Mouse (Mus musculus): ENCODE data around the gene Bcam. TPM values are rescaled to one million over a fixed set of nuclear protein-coding genes. Genes with fewer than 3 reads are reported as not detected.

Gene Bcam
- polyA plus RNA-seq, 1 experiment from 2014 or later, result 24.6 TPM

DNA sequence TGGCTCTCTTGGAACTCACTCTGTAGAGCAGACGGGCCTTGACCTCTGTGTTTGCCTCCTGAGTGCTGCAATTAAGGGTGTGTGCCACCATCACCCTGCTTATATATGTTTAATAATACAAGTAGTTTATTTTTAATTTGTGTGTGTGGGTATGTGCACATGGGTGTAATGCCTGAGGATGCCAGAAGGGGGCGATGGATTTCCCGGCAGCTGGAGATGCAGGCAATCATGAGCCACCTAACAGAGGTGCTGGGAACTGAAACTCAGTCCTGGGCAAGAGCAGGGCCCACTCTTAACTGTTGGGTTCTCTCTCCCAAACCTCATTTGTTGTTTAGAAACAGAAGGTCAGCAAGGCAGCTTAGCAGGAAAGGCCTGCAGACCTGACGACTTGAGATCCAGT is 9.1 kb upstream of the Bcam start:
- H3K4me3 ChIP-seq (ENCODE audit: low read length), result no peak overlapping the region
- no peak for ATAC-seq
- no peaks in the 10 kb centered on the region for H3K36me3 ChIP-seq (ENCODE audit: control insufficient read depth, insufficient read depth, low read length)
- no peaks in the 10 kb centered on the region for H3K27me3 ChIP-seq (replicated peaks; ENCODE audit: control insufficient read depth, insufficient read depth, low read length)
- no peak overlapping the region for H3K27ac ChIP-seq (ENCODE audit: low read depth, low read length)
- H3K9me3 ChIP-seq (ENCODE audit: control insufficient read depth, low read length), result peaks cover 4% of the 10 kb centered on the region; the same call in 1 of the 2 replicates
- H3K9ac ChIP-seq (ENCODE audit: low read depth, low read length), result no peak overlapping the region
- 85% methylated on average over 4 of the region's 4 CpGs for WGBS
- no peak overlapping the region for H3K4me2 ChIP-seq (ENCODE audit: low read length)
- H3K4me1 ChIP-seq (ENCODE audit: control insufficient read depth, insufficient read depth, low read depth, low read length), result no peaks in the 10 kb centered on the region

DNA sequence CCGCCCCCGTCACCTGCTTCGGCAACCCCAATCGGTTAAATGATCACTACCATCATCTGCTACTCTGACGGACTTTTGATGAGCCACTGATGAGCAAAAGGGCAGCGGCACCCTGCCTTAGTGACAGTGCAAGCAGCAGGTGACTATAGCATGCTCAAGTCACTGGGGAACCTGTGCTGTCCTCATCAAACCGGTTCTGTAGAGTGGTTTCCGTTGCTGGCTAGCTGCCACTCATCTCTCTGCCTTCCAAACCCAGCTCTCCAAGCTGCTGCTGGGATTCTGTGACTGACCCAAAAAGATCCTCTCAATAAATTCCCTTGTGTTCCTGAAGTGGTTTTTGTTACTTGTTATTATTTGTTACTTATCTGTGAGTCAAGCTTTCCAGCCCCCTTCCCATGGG is 7.8 kb upstream of the Bcam start:
- no peak for ATAC-seq
- 85% methylated on average over 8 of the region's 8 CpGs for whole genome bisulfite sequencing
- no peaks in the 10 kb centered on the region for H3K27me3 ChIP-seq (replicated peaks; ENCODE audit: control insufficient read depth, insufficient read depth, low read length)
- no peaks in the 10 kb centered on the region for H3K36me3 ChIP-seq (ENCODE audit: control insufficient read depth, insufficient read depth, low read length)
- no peak overlapping the region for H3K9ac ChIP-seq (ENCODE audit: low read depth, low read length)
- no peak overlapping the region for H3K27ac ChIP-seq (ENCODE audit: low read depth, low read length)
- H3K4me2 ChIP-seq (ENCODE audit: low read length), result no peak overlapping the region
- peaks cover 4% of the 10 kb centered on the region; the same call in 1 of the 2 replicates for H3K9me3 ChIP-seq (ENCODE audit: control insufficient read depth, low read length)
- no peak overlapping the region for H3K4me3 ChIP-seq (ENCODE audit: low read length)
- no peaks in the 10 kb centered on the region for H3K4me1 ChIP-seq (ENCODE audit: control insufficient read depth, insufficient read depth, low read depth, low read length)

- H3K4me3 ChIP-seq (ENCODE audit: low read length), result no peak overlapping the region
- WGBS, result 80% methylated on average over 11 of the region's 11 CpGs
- no peaks in the 10 kb centered on the region for H3K27me3 ChIP-seq (replicated peaks; ENCODE audit: control insufficient read depth, insufficient read depth, low read length)
- no peak for ATAC-seq
- H3K27ac ChIP-seq (ENCODE audit: low read depth, low read length), result no peak overlapping the region
- H3K9ac ChIP-seq (ENCODE audit: low read depth, low read length), result no peak overlapping the region
- no peaks in the 10 kb centered on the region for H3K36me3 ChIP-seq (ENCODE audit: control insufficient read depth, insufficient read depth, low read length)
- no peaks in the 10 kb centered on the region for H3K4me1 ChIP-seq (ENCODE audit: control insufficient read depth, insufficient read depth, low read depth, low read length)
- no peak overlapping the region for H3K4me2 ChIP-seq (ENCODE audit: low read length)
- peaks cover 4% of the 10 kb centered on the region; the same call in 1 of the 2 replicates for H3K9me3 ChIP-seq (ENCODE audit: control insufficient read depth, low read length)
Observed at GRCm38 (mm10) chr7:19777049-19777723, 6.4 kb upstream of the Bcam start.

DNA sequence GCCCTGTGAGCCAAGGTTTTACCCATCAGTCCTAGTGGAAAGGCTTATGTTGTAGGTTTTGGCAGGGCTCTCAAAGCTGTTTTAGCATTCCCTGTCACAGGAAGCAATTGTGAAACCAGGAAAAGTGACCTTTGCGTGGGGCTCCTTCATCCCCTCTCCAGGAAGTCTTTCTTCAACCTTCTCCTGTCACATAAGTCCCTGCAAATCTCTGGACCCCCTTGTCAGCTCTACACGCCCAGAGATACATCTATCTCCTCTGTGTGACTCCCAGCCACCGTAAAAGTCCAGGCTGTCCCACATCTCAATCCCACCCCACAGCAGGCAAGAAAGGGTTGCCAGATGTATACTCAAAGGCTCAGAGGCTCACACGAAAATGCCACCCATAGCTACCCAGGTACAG is 866 bp upstream of the Bcam start:
- H3K27me3 ChIP-seq (replicated peaks; ENCODE audit: control insufficient read depth, insufficient read depth, low read length), result peaks cover 26% of the 10 kb centered on the region
- H3K36me3 ChIP-seq (ENCODE audit: control insufficient read depth, insufficient read depth, low read length), result no peaks in the 10 kb centered on the region
- H3K9me3 ChIP-seq (ENCODE audit: control insufficient read depth, low read length), result no peaks in the 10 kb centered on the region
- no peak overlapping the region for H3K9ac ChIP-seq (ENCODE audit: low read depth, low read length)
- H3K4me2 ChIP-seq (ENCODE audit: low read length), result no peak overlapping the region
- peaks cover 13% of the 10 kb centered on the region for H3K4me1 ChIP-seq (ENCODE audit: control insufficient read depth, insufficient read depth, low read depth, low read length)
- no peak for ATAC-seq
- 60% methylated on average over 4 of the region's 4 CpGs for WGBS
- H3K4me3 ChIP-seq (ENCODE audit: low read length), result no peak overlapping the region
- H3K27ac ChIP-seq (ENCODE audit: low read depth, low read length), result no peak overlapping the region

- Histone ChIP-seq H3K36me3 (ENCODE audit: control insufficient read depth, insufficient read depth, low read length) (no peaks in the 10 kb centered on the region), H3K4me1 (ENCODE audit: control insufficient read depth, insufficient read depth, low read depth, low read length) (peaks cover 13% of the 10 kb centered on the region), H3K9me3 (ENCODE audit: control insufficient read depth, low read length) (no peaks in the 10 kb centered on the region), H3K4me3 (ENCODE audit: low read length) (peak overlapping the region; percentile 47), H3K27me3 (replicated peaks; ENCODE audit: control insufficient read depth, insufficient read depth, low read length) (peaks cover 26% of the 10 kb centered on the region), H3K27ac (ENCODE audit: low read depth, low read length) (no peak overlapping the region), H3K4me2 (ENCODE audit: low read length) (peak overlapping the region; percentile 90), H3K9ac (ENCODE audit: low read depth, low read length) (peak overlapping the region; percentile 63)
- peak; percentile 80 for ATAC-seq
- under 1% methylated on average over 28 of the region's 28 CpGs for WGBS
Observed at GRCm38 (mm10) chr7:19770375-19770754, 451 bp downstream of the Bcam start.

- WGBS, result 8% methylated on average over 16 of the region's 16 CpGs
- peak; percentile 16; the same call in 1 of the 2 replicates for ATAC-seq
Observed at GRCm38 (mm10) chr7:19769434-19770374, 1.1 kb downstream of the Bcam start.

GRCm38 (mm10) chr7:19769001-19769400 is 1.8 kb downstream of the Bcam start:
- Histone ChIP-seq H3K9me3 (ENCODE audit: control insufficient read depth, low read length) (no peaks in the 10 kb centered on the region), H3K4me2 (ENCODE audit: low read length) (no peak overlapping the region), H3K36me3 (ENCODE audit: control insufficient read depth, insufficient read depth, low read length) (no peaks in the 10 kb centered on the region), H3K4me3 (ENCODE audit: low read length) (no peak overlapping the region), H3K27me3 (replicated peaks; ENCODE audit: control insufficient read depth, insufficient read depth, low read length) (peaks cover 26% of the 10 kb centered on the region), H3K27ac (ENCODE audit: low read depth, low read length) (no peak overlapping the region), H3K4me1 (ENCODE audit: control insufficient read depth, insufficient read depth, low read depth, low read length) (peaks cover 13% of the 10 kb centered on the region), H3K9ac (ENCODE audit: low read depth, low read length) (no peak overlapping the region)
- no peak for ATAC-seq
- 30% methylated on average over 4 of the region's 4 CpGs for WGBS

More at GRCm38 (mm10) chr7:19769434-19770374, 1.1 kb downstream of the Bcam start:
- Histone ChIP-seq H3K4me1 (ENCODE audit: control insufficient read depth, insufficient read depth, low read depth, low read length) (peaks cover 13% of the 10 kb centered on the region), H3K27me3 (replicated peaks; ENCODE audit: control insufficient read depth, insufficient read depth, low read length) (peaks cover 26% of the 10 kb centered on the region), H3K9ac (ENCODE audit: low read depth, low read length) (peak overlapping the region; percentile 63), H3K4me2 (ENCODE audit: low read length) (peak overlapping the region; percentile 90), H3K9me3 (ENCODE audit: control insufficient read depth, low read length) (no peaks in the 10 kb centered on the region), H3K36me3 (ENCODE audit: control insufficient read depth, insufficient read depth, low read length) (no peaks in the 10 kb centered on the region), H3K4me3 (ENCODE audit: low read length) (peak overlapping the region; percentile 47), H3K27ac (ENCODE audit: low read depth, low read length) (no peak overlapping the region)

- Histone ChIP-seq H3K27ac (ENCODE audit: low read depth, low read length) (no peak overlapping the region), H3K4me1 (ENCODE audit: control insufficient read depth, insufficient read depth, low read depth, low read length) (peaks cover 13% of the 10 kb centered on the region), H3K9ac (ENCODE audit: low read depth, low read length) (no peak overlapping the region), H3K4me2 (ENCODE audit: low read length) (no peak overlapping the region), H3K36me3 (ENCODE audit: control insufficient read depth, insufficient read depth, low read length) (no peaks in the 10 kb centered on the region), H3K27me3 (replicated peaks; ENCODE audit: control insufficient read depth, insufficient read depth, low read length) (peaks cover 26% of the 10 kb centered on the region), H3K9me3 (ENCODE audit: control insufficient read depth, low read length) (no peaks in the 10 kb centered on the region), H3K4me3 (ENCODE audit: low read length) (no peak overlapping the region)
- 79% methylated on average over 14 of the region's 14 CpGs for WGBS
- no peak for ATAC-seq
Observed at GRCm38 (mm10) chr7:19768251-19768650, 2.6 kb downstream of the Bcam start.

- H3K9ac ChIP-seq (ENCODE audit: low read depth, low read length), result no peak overlapping the region
- WGBS, result 91% methylated on average over 8 of the region's 9 CpGs
- H3K4me3 ChIP-seq (ENCODE audit: low read length), result no peak overlapping the region
- H3K4me2 ChIP-seq (ENCODE audit: low read length), result no peak overlapping the region
- H3K27me3 ChIP-seq (replicated peaks; ENCODE audit: control insufficient read depth, insufficient read depth, low read length), result peaks cover 10% of the 10 kb centered on the region
- H3K36me3 ChIP-seq (ENCODE audit: control insufficient read depth, insufficient read depth, low read length), result no peaks in the 10 kb centered on the region; the same call in 1 of the 2 replicates
- no peak for ATAC-seq
- H3K9me3 ChIP-seq (ENCODE audit: control insufficient read depth, low read length), result no peaks in the 10 kb centered on the region
- no peak overlapping the region for H3K27ac ChIP-seq (ENCODE audit: low read depth, low read length)
- peaks cover 2% of the 10 kb centered on the region for H3K4me1 ChIP-seq (ENCODE audit: control insufficient read depth, insufficient read depth, low read depth, low read length)
Observed at GRCm38 (mm10) chr7:19764581-19764980, 6.2 kb downstream of the Bcam start.

Measured in hindbrain, embryonic 16.5 days (tissue).